In the genomic region with DNA sequence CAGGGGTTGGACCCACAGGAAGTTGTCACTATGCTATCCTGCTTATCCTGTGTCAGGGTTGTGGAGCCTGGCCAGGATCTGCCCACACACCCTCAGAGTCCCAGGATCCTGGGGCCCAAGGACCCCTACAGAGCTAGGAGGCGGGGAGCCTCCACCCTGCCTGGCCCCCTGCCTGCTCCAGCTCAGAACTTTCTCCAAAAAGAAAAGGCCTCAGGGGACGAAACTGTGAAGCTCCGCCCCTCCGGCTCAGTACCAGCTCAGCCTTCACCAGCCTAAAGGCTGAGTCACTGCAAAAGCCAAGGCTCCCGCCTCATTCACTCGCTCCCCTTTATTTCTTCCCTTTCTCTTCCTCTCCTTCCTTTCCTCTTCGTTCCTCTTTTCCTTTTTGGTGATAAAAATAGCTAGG, we compare ENCODE assay signal across 8 mouse cellular contexts. TPM values are rescaled to one million over a fixed set of nuclear protein-coding genes. Genes with fewer than 3 reads are reported as not detected.
DNase-seq lines count a peak whose midpoint lies in the region; ATAC-seq lines count a peak whose summit lies in the region.

No protein-coding gene starts in this region.

- no peaks in the 10 kb centered on the region for H3K36me3 ChIP-seq in lung, embryonic 15.5 days
- H3K36me3 ChIP-seq in splenic B cell, adult 2 months (ENCODE audit: control insufficient read depth, insufficient read depth, low read length, poor library complexity, severe bottlenecking): no peaks in the 10 kb centered on the region

- peak overlapping the region; percentile 58 for H3K27ac ChIP-seq in brown adipose tissue, adult 24 weeks (replicated peaks; ENCODE audit: low read depth, low read length)
- H3K27ac ChIP-seq in lung, embryonic 15.5 days: peak overlapping the region; percentile 90

- peak; percentile 48 for ATAC-seq in lung, embryonic 15.5 days (ENCODE audit: borderline replicate concordance, extremely low read depth, low FRiP score, low TSS enrichment)

- H3K4me3 ChIP-seq in brown adipose tissue, adult 24 weeks (ENCODE audit: insufficient read depth, low read depth, low read length): no peak overlapping the region
- no peak overlapping the region for H3K4me3 ChIP-seq in lung, embryonic 15.5 days

- peak overlapping the region; percentile 29 for H3K4me2 ChIP-seq in lung, embryonic 15.5 days

- peak; percentile 43 to 47 for DNase-seq in layer of hippocampus, postnatal 36 days
- no peak for DNase-seq in layer of hippocampus, adult 9-10 months (ENCODE audit: low spot score)
- peak; percentile 86 for DNase-seq in heart, adult 18-20 months
- peak; percentile 63 for DNase-seq in kidney, adult 11 months
- DNase-seq in splenic B cell, adult 2 months (ENCODE audit: low read depth, low spot score): peak; percentile 26
- no peak for DNase-seq in c-Kit-positive CD71-positive TER-119-positive erythroid progenitor cells, embryonic 14.5 days (ENCODE audit: low spot score)

- no peak overlapping the region for H3K9ac ChIP-seq in lung, embryonic 15.5 days

- H3K9me3 ChIP-seq in lung, embryonic 15.5 days: no peaks in the 10 kb centered on the region

- peaks cover 31% of the 10 kb centered on the region for H3K4me1 ChIP-seq in brown adipose tissue, adult 24 weeks (ENCODE audit: control insufficient read depth, insufficient read depth, insufficient read length, low read length)
- H3K4me1 ChIP-seq in lung, embryonic 15.5 days: peaks cover 42% of the 10 kb centered on the region

- H3K27me3 ChIP-seq in lung, embryonic 15.5 days: no peaks in the 10 kb centered on the region
- no peaks in the 10 kb centered on the region for H3K27me3 ChIP-seq in splenic B cell, adult 2 months (ENCODE audit: control insufficient read depth, insufficient read depth, low read length, poor library complexity, severe bottlenecking)

- 8% methylated on average over 7 of the region's 7 CpGs for WGBS in lung, embryonic 15.5 days

RNA-seq across cellular contexts. Expression of a gene that starts 9.0 kb away (rescaled TPM):
- total RNA-seq in layer of hippocampus, postnatal 36 days (2021): 10 to 100 TPM; 30.4 to 31.4 TPM
- polyA plus RNA-seq in brown adipose tissue, adult 24 weeks (2012; ENCODE audit: insufficient read depth, insufficient read length, missing spikeins): 5.6 and 8.9 TPM in 2 replicates
- total RNA-seq in heart, adult 18-20 months (2021): 10 to 100 TPM; 29.8 to 30.5 TPM
- 22.1 and 23.9 TPM in 2 replicates for polyA plus RNA-seq in lung, embryonic 15.5 days (2015; fragmentation: Nextera tagmentation; extraction: Ambion mirVana)

Comparison
In these comparisons a context has a peak if more than half of its experiments do, and no peak if none do; other contexts are left out.
1. DNase-seq: peak in layer of hippocampus, postnatal 36 days (2 of 2), heart, adult 18-20 months (2 of 2), kidney, adult 11 months (single experiment) and splenic B cell, adult 2 months (single experiment); none in layer of hippocampus, adult 9-10 months (single experiment) and c-Kit-positive CD71-positive TER-119-positive erythroid progenitor cells, embryonic 14.5 days (single experiment).